Mouse (Mus musculus) cortical plate, adult 2 months (tissue): Measurements from ENCODE around the gene Slc7a10.

Source experiments
- CTCF ChIP-seq: fragments of 200-500 bp; IDR thresholded peaks from 2 replicates; pipeline ENCODE4 v1.5.1; 2011; ENCODE audit warnings: mild to moderate bottlenecking, control low read depth, low read length; ENCODE audit not compliant: insufficient read depth; ENCODE audit errors: extremely low read depth
- POLR2A ChIP-seq: fragments of 200-500 bp; IDR thresholded peaks from 2 replicates; pipeline ENCODE4 v1.6.1; 2011; ENCODE audit warnings: mild to moderate bottlenecking, low read length, control low read depth; ENCODE audit not compliant: insufficient read depth; ENCODE audit errors: extremely low read depth

DNA sequence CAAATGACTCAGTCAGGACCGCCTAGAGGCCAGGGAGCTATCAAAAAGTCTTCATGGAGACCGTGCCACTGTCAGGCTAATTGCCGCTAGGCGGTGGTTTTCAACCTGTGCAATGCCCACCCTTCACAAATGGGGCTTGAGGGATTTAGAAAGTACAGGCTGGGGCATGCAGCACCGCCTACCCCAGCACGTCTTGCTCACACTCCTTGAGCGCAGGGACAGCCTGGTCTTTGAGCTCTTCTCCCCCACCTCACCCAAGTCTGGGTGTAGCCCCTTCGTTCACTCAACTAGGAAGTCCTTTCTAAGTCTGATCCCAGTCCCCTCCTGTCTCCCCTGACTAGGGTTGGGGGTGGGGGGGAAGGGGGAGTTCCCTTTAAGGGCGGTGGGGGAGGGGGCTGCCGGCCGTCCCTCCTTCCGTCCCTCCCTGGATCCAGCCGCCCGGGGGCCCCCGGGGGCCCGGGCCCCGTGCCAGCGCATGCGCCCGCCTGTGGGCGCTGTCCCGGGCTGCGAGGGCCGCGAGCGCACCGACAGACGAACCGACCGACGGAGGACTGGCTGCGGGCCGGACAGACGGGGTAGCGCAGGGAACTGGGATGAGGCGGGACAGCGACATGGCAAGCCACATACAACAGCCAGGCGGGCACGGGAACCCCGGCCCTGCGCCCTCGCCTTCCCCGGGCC, at the start of gene Slc7a10:
- TF ChIP-seq CTCF (no peak), POLR2A (no peak)
